Mouse (Mus musculus) spleen, postnatal 4 days (tissue): ENCODE results near the gene Ptpn5.
A peak's percentile ranks its signal among the peaks of the same experiment; 100 is the strongest.

ENCODE experiments used
- DNase-seq, 2 experiments: peaks; one replicate each; pipeline ENCODE4 v3.0.0; 2022; ENCODE audit warnings: low spot score in 2 of 2

The Ptpn5 gene

DNA sequence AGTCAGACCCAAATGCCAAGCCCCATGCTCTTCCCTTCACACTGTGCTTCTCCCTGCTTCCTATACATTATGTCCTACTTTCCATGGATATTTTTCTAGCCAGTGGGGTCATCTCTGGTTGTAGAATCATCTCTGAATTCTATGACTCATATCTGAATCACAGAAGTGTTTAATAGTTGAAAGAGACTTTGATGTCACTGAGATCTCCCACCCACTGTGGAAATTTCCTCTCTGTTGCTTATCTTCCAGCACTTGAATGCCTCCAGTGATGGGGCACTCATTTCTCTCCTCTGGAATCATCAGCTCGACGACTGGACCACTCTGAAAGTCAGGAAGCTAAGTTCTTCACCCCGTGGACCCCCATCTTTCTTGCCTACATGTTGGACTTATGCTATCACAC, 22.4 kb downstream of the Ptpn5 start:
- no peak for DNase-seq

DNA sequence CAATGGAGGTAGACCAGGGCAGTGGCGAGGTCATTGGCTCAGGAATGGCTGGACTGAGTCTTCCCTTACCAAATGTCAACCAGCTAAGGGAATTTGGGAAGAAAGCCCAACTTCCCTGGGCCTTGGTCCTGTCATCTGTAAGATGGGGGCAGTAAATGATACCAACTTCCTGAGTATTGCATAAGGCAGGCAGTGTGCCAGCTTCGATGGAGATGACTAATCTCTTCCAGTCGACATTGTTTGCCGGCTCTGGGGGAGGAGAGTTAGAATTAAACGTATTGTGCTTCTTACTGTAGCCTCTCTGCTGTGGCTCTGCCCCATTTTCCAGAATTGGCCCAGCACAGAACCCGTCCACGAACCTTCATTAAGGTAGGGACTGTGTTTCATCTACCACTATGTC, 23.0 kb downstream of the Ptpn5 start:
- DNase-seq, result no peak

DNA sequence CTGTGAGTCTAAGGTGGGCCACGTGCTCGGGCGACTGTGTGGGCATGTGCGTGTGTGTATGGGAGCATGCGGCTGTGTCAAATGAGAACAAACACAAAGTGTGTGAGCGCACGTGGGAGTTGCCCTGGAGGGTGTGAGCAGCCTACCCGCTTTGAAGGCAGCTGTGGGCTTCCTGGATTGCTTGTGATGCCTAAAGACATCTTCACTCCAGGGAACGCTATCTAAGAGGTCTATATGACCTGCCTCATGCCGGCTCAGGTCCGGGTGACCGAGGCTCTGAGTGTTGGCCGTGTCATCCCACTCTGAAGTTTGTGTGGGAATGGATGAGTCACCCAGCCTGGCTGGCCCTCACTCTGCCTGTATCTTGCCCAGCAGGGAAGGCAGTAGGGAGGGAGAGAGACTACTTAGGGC, 24.7 kb downstream of the Ptpn5 start:
- DNase-seq, result peak in 1 of 2 experiments; percentile 18

DNA sequence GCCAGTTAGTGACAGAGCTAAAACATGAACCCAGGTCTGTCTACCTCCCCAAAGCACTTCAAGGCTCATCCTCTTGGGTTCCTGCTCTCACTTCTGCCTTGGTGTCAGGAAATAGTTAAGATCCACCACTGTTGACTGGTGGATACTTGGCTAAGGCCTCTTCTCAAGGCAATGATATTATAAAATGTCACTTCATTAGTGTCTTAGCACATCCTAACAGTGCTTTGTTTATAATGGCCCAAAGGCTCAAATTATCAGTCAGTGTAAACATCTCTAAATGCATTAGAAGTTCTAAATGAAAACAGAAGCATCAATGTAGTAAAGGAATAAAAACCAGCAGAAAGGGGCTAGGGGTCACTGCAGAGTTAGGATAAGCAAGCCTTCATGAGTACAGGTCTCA, 26.5 kb downstream of the Ptpn5 start:
- no peak for DNase-seq

DNA sequence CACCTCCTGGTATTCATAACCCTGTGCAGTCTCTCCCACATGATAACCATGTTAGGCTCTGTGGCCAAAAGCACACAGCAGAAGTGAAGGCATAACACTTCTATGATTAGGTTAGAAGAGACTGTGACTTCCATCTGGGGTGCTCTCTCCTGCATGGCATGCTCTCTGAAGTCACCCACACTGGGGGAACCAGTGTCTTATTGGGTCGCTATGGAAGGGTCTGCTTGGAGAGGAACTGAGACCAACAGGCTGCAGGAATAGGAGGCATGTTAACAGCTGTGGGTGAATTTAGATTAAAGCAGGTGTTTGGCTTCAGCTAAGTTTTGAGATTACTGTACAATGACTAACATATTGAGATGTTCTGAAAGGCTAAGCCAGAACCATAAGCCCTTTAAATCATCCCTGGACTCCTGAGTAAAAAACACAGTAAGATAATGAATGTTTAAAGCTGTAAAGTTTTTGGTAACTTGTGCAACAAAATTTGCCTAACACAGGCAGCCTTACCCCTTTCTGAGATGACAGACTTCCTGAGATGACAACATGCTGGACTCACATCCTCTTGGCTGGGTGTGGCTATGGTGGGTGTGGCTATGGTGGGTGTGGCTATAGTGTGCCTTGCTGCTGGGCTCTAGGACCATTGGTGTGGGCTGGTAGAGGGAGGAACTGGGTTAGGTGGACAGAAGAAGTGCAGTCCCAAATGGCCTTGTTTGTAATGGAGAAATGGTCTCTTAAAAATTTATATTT, 29.6 kb downstream of the Ptpn5 start:
- DNase-seq, result peak; percentile 72 to 76

DNA sequence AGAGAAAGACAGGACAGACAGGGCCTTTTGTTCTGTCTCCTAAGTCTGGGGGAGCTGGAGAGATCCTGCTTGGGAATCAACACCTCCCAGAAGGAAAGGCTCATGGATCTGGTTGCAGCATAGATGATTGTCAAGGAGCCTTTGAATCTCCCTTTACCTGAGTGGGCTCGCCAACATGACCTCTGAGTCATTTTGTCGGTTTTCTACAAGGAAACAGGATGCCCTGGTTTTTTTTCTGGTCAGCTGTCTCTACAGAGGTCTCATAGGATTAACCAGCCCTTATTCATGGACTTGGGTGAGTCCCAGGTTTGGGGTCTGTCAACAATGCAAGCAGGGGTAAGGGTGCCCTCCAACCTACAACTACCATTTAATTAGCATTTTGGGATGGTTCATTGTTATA, 30.5 kb downstream of the Ptpn5 start:
- DNase-seq, result no peak

DNA sequence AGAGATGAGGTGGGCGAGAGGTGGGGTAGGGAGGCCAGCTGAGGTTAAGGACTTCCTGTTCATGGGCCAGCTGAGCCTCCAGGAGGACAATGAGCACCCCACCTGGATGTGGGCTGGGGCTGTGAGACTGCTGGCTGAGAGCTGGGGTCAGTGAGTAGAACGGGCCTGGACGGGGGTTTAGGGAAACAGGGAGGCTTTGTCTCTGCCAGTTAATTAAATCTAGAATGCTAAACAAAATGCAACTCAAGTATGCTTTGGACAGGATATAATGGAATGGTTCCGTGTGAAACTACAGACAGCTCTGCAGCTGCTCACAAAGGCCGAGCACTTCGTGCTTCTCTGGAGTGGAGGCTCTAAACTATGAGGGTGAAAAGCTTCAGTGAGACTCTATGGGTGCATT, 32.9 kb downstream of the Ptpn5 start:
- DNase-seq, result no peak

DNA sequence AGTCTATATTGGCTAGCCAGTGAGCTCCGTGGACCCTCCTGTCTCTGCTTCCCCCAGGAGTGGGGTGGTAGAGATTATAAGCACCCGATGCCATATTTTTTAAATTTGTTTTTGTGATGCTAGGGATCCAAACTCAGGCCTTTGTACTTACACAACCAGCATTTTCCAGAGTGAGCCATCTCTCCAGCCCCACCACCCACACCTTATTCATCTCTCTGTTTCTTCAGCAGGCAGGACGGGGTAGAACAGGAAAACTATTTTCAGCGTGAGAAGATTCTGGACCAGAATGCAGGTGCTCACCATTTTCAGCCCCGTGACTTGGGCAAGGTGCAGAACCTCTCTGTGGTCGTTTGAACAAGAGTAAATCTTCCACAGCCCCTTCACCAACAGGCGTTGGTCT, 34.2 kb downstream of the Ptpn5 start:
- no peak for DNase-seq

DNA sequence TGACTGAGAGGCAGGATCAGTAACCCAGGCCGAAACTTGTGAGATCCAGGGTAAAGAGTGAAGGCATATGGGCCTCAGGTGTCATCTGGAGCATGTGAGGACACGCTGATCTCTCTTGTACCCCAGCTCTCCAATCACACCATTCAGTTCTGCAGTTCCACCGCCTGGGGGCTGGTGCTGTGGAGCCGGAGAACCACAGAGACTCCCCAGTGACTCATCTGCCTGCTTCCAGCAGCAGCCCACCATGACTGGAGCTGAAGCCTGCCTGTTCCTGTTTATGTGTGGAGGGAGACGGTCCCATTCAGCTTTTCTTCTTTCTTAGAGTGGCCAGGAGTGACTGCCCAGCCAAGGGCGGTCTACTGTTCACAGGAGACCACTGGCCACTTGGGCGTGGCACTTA, 35.4 kb downstream of the Ptpn5 start:
- no peak for DNase-seq

DNA sequence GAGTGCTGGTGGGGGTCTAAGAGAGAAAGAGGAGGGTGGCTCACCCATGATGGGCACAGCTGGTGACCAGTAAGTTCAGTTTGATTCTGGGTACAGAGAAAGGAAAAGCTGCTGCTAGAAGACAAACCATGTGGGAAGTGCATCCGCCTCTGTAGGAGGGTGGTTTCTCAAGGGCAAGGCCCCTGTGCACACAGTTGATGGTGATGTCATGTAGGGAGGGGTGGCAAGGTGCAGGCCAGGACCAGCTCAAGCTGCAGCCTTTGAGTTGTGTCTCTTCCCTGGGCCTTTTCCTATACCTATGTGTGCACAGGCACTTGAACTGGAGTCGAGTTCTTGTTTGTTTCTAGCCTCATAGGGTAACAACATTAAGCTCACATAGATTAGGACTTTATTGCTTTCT, 38.5 kb downstream of the Ptpn5 start:
- DNase-seq, result no peak

DNA sequence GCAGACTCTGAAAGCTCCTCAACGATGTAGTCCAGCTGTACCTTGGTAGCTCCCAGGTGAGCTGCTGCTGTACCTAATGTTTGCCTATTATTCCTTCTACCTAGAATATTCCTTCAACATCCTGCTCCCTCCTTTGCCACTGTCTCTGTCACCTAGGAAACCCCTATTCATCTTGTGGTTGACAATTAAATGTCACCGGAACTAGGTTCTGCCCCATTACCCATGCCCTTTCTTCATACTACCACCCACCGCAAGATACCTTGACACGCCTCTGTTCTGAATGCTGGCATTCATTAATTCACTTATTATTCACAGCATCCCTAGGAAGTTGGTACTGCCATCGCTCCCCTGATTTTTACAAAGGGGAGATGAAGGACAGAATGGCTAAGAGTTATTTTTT, 39.5 kb downstream of the Ptpn5 start:
- no peak for DNase-seq

DNA sequence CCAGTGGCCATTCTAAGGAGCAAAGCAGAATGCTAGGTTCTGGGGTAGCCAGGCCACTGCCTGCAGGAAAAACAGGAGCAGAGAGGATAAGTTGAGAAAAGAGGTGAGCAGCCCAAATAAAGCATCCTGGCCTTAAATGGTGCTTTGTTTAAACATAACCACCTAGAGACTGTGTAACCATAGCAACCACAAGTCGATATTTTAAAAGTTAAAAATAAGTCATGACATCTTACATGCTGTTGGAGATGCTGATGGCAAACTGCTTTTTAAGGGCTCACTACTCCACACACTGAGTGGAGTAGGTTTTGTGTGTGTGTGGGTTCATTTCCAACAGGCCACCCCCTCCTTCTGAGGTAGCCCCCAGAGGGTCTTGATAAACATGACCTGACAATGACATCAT, 48.4 kb downstream of the Ptpn5 start:
- DNase-seq, result no peak

DNA sequence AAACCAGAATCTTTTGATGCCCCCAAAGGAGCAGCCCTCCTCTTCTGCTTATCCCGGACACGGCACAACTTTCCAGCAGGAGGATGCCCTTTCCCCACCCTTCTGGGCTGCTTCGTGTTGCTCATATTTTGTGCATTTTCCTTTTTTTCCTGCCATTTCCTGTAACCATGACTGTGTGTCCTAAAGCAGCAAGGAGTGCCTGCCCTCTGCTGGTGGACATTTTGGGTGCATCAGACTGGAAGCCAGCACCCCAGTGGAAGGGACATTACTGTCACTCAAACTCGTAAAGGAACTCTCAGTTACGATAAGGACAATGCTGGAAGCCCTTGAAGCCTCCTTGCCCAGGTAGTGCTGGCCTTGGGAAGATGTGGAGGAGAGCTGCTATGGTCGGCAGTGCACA, 52.2 kb downstream of the Ptpn5 start:
- peak; percentile 51 to 76 for DNase-seq

DNA sequence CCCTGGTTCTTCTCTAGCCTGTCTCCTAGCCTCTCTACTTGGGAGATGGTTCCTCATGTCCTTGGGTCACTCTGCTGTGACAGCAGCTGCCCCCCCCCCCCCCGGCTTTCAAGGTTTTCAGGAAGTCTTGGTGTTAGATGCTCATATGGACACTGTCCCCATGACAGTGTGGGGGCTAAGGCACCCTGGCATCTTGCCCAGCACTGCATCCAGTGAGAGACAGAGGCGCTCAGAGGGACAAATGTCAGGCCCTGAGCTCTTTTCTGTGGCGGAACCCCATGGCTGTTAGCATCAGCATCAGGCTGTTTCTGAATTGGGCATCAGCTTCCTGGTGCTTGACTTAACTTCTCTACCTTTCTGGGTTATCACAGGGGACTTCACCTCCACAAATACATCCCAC, 52.6 kb downstream of the Ptpn5 start:
- no peak for DNase-seq

DNA sequence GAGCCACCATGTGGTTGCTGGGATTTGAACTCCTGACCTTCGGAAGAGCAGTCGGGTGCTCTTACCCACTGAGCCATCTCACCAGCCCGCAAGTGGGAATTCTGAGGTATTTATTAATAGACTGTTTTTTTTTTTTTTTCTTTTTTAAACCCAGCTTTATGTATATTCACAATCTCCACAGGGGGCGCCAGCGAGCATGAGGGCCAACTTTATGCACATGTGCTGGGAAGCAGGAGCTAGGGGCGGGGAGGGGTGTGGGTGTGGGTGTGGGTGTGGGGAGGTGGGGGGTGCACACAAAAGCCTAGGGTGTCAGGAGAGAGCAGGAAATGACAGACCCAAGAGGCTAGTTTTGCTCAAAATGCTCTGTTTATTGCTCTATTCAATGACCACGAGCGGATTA, 56.0 kb downstream of the Ptpn5 start:
- peak in 1 of 2 experiments; percentile 80 for DNase-seq

DNA sequence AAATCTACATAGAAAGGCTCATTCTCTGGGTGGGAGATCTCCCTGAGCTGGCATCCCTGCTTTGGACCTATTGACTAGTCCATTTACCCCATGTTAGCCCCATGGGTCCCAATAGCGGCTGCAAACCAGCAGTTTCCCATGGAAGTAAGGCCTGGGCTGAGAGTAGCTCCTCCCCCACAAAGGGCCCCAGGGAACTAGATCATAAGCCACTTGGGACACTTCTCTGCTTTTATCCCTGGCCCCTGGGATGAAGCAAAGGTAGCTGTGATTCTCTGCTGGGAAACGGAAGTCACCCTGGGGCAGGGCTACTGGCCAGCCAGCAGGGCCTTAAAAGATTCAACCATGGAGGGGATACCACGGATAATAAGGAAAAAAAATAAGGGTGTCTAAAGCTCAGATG, 56.8 kb downstream of the Ptpn5 start:
- no peak for DNase-seq

DNA sequence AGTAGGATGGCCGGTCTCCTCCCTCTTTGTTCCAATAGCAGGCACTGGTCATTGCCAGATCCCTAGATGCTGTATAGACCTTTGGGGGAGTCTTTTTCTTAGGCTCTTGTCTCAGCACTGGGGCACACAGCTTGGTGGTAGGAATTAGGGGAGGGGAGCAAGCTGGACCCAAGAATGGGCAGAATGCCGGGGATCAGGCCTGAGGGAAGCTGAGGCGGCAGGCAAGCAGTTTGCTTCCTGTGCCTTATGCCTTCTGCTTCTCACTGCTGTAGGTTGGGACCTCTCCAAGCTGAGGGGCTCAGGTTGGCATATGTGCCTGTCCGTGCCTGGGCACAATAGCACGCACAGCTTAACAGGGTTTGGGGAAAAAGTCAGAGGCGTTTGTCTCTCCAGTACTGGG, 57.3 kb downstream of the Ptpn5 start:
- no peak for DNase-seq

DNA sequence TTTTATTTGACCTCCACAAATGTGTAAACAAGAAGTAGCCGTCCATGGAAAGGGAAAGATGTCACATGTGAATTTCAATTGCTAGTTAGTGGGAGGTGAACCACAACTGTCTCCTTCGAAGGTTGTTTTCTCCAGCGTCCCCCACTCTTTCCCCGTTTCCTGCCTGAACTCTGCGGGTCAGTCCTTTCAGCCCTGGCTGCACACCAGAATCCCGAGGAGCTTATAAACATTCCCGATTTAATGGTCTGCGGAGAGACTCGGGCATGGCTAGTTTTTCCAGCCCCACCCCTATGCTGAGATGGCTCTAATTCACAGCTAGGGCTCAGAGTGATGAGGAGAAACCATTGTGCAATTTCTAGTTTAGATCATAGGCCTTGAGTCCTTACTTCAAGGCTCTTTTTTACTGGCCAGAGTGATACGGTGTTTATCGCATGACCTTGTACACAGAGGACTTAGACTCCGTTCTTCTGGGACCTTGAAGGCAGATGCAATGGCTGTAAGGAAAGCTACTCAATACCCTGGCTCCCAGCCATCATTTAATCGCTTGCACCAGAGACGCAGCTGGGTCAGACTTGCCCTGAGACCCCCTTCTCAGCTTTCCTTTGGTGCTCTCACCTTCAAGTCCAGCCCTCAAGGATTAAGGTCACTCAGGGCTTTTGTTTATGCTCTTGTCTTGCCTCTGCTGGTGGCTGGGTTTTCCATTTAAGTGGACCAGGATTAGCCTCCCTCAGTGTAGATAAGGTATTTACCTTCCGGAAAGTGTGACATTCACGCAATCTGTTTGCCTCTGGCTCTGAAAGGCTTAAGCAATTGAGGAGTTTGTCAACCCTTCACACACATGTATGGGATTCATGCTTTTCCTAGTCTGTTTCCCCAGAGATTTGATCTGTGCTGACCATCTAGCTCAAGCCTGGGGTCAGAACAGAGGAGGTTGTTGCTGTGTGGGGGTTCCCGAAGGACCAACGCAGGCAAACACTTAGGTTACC, 59.7 kb downstream of the Ptpn5 start:
- no peak for DNase-seq

DNA sequence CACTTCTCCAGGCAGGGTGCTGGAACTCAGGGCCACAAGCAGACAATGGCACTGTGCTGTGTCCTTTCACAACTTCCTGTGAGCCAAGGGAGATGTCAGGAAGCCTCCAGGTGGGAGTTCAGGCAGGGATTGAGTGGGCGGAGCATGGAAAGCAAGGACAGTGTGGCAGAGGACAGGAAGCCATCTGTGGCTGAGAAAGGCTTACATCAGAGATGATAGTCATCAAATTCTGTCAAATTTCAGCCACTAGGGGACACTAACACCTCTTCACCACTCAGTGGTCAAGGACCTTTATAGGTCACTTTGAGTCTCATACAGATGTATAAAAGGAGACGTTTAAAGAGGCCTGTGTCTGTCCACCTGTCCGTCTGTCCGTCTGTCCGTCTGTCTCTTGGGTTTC, 60.9 kb downstream of the Ptpn5 start:
- no peak for DNase-seq

DNA sequence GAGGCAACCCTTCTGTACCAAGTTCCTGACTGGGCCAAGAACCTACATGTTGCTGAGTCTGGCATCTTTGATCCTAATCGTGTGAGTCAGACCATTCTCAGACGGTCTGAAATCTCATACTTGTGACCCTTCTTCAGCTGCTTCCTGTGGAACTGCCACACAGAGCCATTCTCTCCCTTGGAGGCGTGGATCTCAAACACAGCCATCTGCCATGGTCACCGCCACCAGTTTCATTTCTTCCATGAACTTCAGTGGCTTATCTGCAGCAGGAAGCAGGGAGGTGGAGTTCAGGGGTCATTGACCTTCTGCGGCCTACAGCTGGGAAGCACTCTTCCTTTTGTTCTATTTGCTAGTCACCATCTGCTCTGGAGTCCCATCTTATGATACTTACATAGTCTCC, 65.6 kb downstream of the Ptpn5 start:
- no peak for DNase-seq

DNA sequence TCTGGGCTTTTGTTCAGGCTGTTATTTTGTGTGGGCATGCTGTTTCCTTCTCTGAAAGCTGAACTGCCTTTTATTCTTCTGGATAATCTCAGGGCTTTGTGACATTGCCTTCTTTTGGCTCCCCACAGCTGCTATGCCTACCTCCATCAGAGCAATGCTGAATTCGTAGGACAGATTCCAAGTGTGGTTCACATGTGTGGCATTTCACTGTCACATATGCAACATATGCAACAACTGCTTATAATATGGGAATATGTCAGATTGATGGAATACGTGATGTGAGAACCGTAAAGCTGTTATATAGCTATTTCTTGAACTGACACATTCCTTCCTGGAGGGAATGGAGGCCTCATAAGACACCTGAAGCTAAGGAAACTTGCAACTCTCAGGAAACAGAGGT, 66.5 kb downstream of the Ptpn5 start:
- no peak for DNase-seq

DNA sequence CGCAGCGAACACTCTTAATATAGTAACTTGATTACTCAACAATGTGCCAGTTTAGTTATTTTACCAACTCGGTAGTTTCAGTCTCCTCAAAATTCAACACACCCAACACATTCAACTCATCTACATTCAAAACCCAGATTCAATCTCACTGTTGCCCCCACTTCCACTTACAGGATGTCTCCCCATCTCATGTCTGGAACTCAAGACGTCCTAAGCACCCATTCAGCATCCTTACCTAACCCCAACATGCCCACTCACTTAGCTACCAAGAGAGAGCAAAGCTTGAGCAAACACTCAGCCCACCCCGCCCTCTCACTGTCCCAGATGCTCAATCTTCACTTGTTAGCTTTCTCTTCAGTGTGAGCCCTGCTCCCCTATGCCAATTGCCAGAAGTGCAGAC, 71.9 kb downstream of the Ptpn5 start:
- DNase-seq, result no peak

DNA sequence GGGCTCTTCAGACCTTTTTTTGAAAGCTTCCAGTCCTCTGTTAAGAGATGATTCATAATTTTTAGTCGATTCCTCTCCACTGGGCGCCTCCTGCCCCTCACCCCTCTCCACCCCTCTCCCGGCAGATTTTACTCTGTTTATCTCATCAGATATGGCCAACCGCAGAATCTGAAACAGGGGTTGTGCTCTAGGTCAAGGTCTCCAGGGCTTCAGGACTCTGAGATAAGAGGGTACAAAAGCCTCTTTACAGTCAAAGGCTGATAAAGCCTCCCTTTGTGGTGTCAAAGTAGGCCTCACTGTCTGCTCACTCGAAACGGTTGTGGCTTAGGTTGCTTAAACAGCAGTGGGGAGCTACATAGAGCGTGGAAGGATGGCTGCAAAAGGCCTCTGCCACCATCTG, 74.1 kb downstream of the Ptpn5 start:
- no peak for DNase-seq
